Mouse (Mus musculus) ES-E14 (cell line): ENCODE data around the gene Dpp6. TPM values are rescaled to one million over a fixed set of nuclear protein-coding genes. Genes with fewer than 3 reads are reported as not detected.

Experiments
- DNase-seq: peaks from one replicate; pipeline ENCODE4 v3.0.0-alpha.2; 2013; ENCODE audit warnings: low read depth, low spot score
- H3K27ac ChIP-seq: 2 replicates; pipeline ENCODE4 v1.5.1; 2012; ENCODE audit warnings: low read depth, mild to moderate bottlenecking, low read length, moderate library complexity, mixed read lengths; ENCODE audit not compliant: poor library complexity, insufficient read depth, severe bottlenecking
- H3K36me3 ChIP-seq: 2 replicates; pipeline ENCODE4 v1.6.1; 2012; ENCODE audit warnings: mild to moderate bottlenecking, low read length, moderate library complexity, mixed read lengths; ENCODE audit not compliant: control insufficient read depth, poor library complexity, insufficient read depth, severe bottlenecking
- H3K4me1 ChIP-seq, 2 experiments: fragments of 150-350 bp in 1 of 2; sonication (generic) in 1 of 2; 2 replicates each; pipeline ENCODE4 v1.6.1; 2012; ENCODE audit warnings: low read length in 2 of 2, mild to moderate bottlenecking in 1 of 2, mixed read lengths in 1 of 2; ENCODE audit not compliant: control insufficient read depth in 2 of 2, insufficient read depth in 2 of 2, poor library complexity in 1 of 2
- H3K4me3 ChIP-seq, 2 experiments: fragments of 150-350 bp in 1 of 2; sonication (generic) in 1 of 2; 2 replicates each; pipeline ENCODE4 v1.5.1; 2012; ENCODE audit warnings: low read length in 2 of 2, low read depth in 1 of 2, mild to moderate bottlenecking in 1 of 2, mixed read lengths in 1 of 2; ENCODE audit not compliant: insufficient read depth in 1 of 2, poor library complexity in 1 of 2, severe bottlenecking in 1 of 2
- H3K9ac ChIP-seq: 2 replicates; pipeline ENCODE4 v1.6.1; 2012; ENCODE audit warnings: low read depth, mild to moderate bottlenecking, low read length, mixed read lengths; ENCODE audit not compliant: poor library complexity, insufficient read depth, severe bottlenecking
- H3K9me3 ChIP-seq: fragments of 150-350 bp; sonication (generic); 2 replicates; pipeline ENCODE4 v1.6.1; 2012; ENCODE audit warnings: low read depth, mild to moderate bottlenecking, low read length; ENCODE audit not compliant: control insufficient read depth, insufficient read depth
- CHD2 ChIP-seq: IDR thresholded peaks from 2 replicates; pipeline ENCODE4 v1.6.1; 2014; ENCODE audit warnings: mild to moderate bottlenecking, low read depth, low read length, inconsistent platforms
- HCFC1 ChIP-seq: IDR thresholded peaks from 2 replicates; pipeline ENCODE4 v1.6.1; 2012; ENCODE audit warnings: low read length, inconsistent platforms, borderline replicate concordance; ENCODE audit not compliant: insufficient read depth
- MAFK ChIP-seq: IDR thresholded peaks from 2 replicates; pipeline ENCODE4 v1.6.1; 2014; ENCODE audit warnings: mild to moderate bottlenecking, low read depth, low read length, inconsistent platforms; ENCODE audit not compliant: insufficient read depth
- ZC3H11A ChIP-seq: IDR thresholded peaks from 2 replicates; pipeline ENCODE4 v1.6.1; 2012; ENCODE audit warnings: low read depth, mild to moderate bottlenecking, inconsistent platforms, low read length, borderline replicate concordance
- ZNF384 ChIP-seq: IDR thresholded peaks from 2 replicates; pipeline ENCODE4 v1.6.1; 2012; ENCODE audit warnings: low read depth, low read length, inconsistent platforms
- in situ Hi-C, 2 experiments: fragments of 600-800 bp; cut with MboI; formaldehyde crosslinking; loops; one replicate each; pipeline ENCODE4 v1.15.1; 2025; ENCODE audit warnings: low sequenced_read_pairs in 2 of 2, inconsistent platforms in 1 of 2; ENCODE audit not compliant: unreplicated experiment in 2 of 2
- total RNA-seq: library from RNA; depleted of rRNA; stranded (reverse); fragments of 300-350 nt; gene quantifications from 2 replicates; pipeline ENCODE4 v1.2.3, GENCODE M21; 2012

Dpp6 gene
- total RNA-seq, 1 experiment = 1.5 TPM

DNA sequence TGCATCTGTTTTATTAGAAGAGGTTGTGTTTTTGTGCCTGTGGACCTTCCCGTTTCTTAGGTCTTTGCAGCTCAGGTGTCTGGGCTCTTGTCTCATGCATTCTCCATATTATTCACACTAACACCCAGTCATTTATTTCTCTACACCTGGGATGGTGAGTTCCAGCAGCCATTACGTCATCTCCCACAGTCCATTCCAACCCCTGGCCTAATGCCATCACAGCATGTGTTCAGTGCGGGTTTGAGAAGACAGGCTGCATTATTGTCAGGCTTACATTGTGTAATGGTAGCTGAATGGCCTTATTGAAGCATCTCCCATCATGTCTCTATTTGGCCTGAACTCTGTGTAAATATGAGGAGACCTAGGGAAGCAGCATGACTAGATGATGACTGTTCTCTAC lies 316.2 kb downstream of the Dpp6 start:
- DNase-seq = no peak
- no peak overlapping the region for H3K9ac ChIP-seq
- H3K9me3 ChIP-seq = no peaks in the 10 kb centered on the region
- no peak overlapping the region for H3K27ac ChIP-seq
- H3K4me3 ChIP-seq = no peak overlapping the region
- no peak for TF ChIP-seq ZNF384
- no peaks in the 10 kb centered on the region for H3K36me3 ChIP-seq
- in situ Hi-C loops = no loop called here
- H3K4me1 ChIP-seq = no peaks in the 10 kb centered on the region

DNA sequence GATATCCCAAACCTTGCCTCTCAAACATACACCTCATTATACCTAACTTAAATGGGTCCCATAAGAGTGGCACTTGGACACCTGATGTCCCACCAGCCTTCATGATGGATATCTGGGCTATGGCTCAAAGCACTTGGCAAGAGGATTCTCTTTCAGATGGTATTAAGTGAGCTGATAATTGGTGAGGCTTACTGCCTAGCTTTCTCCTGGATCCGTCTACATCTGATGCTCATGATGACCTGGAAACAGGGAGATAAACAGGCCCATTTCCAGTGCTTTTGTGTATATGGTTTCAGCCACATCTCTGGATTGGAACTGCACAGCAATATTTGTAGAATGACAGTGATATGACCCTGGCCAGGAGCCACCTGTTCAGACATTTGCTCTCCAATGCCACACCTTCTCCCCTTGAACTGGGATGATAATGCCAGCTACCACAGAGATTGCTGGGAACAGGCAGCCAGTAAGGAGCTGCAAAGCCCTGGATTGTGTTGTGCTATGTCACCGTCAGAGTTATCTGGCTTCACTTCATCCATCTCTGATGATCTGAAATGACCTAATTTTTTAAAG lies 317.5 kb downstream of the Dpp6 start:
- Histone ChIP-seq H3K9ac (no peak overlapping the region), H3K36me3 (no peaks in the 10 kb centered on the region), H3K4me3 (no peak overlapping the region), H3K4me1 (no peaks in the 10 kb centered on the region), H3K9me3 (no peaks in the 10 kb centered on the region), H3K27ac (no peak overlapping the region)
- no peak for TF ChIP-seq ZC3H11A
- no peak for TF ChIP-seq ZNF384
- TF ChIP-seq MAFK = no peak
- no peak for TF ChIP-seq CHD2
- no peak for TF ChIP-seq HCFC1
- DNase-seq = no peak
- in situ Hi-C loops = no loop called here

DNA sequence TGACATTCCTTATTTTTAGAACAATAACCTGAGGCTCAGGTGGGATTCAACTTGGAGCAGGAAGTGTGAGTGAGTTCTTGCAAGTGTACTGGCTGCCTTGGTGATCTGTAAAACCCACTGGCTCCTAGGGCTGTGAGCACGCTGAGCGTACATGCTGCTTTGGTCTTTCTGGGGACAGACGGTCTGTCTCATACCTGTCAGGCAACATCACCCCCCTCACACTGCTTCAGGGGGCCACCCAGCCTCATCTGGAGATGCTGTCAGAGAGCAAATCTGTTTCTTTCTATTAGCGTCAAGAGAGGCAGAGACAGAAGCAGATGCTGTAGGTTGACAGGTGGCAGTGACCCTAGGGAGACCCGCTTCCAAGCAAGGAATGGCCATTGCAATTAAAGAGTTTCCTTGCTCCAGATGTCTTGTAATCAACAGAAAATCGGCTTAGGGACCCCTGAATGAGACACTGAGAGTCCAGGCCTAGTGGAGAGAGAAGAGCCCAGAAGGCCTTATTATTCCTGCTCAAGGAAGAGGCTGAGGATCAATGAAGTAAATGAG lies 330.5 kb downstream of the Dpp6 start:
- Histone ChIP-seq H3K9ac (no peak overlapping the region), H3K4me3 (no peak overlapping the region), H3K9me3 (no peaks in the 10 kb centered on the region), H3K36me3 (no peaks in the 10 kb centered on the region), H3K4me1 (no peaks in the 10 kb centered on the region), H3K27ac (no peak overlapping the region)
- in situ Hi-C loops = no loop called here
- no peak for TF ChIP-seq MAFK
- TF ChIP-seq HCFC1 = no peak
- no peak for TF ChIP-seq ZNF384
- TF ChIP-seq CHD2 = no peak
- TF ChIP-seq ZC3H11A = no peak
- no peak for DNase-seq

DNA sequence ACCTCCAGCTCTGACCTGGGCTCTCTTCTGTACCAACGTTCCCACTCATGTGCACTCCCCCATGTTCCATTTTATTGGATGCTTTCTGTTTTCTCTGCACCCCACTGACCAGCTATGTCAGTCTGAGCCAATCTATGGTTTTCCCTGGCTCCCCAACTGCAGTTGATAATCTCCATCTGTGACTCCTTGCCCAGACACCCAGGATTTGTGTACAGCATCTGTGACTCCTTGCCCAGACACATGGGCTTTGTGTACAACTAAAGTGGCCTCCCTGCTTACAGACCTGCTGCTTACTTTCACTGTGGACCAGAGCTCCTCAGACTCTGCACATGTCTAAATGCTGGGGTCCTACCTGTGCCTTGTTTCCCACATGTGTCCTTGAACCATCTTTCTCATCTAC lies 334.0 kb downstream of the Dpp6 start:
- no peak for TF ChIP-seq MAFK
- H3K4me1 ChIP-seq = no peaks in the 10 kb centered on the region
- in situ Hi-C loops = no loop called here

DNA sequence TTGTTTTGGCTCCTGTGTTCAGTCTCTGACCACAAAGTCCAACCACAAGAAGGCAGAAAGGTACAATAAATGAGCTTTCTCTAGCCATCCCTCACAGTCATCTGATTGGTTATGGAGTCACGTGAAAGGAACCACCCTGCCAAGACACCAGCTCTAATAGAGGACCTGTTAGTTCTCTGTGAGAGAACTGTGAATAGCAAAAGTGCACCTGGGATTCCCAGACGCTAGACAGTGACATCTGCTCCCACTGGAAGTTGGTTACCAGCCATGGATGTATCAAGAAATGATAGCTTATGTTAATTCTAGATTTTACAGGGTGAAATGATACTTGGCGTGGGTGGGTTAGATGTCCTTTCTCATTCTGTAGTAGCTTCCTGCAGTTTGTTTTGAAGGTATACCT lies 338.7 kb downstream of the Dpp6 start:
- Histone ChIP-seq H3K4me1 (no peaks in the 10 kb centered on the region), H3K36me3 (no peaks in the 10 kb centered on the region)
- in situ Hi-C loops = no loop called here

More for the DNA sequence above, 334.0 kb downstream of the Dpp6 start:
- H3K36me3 ChIP-seq = no peaks in the 10 kb centered on the region
- no peak overlapping the region for H3K9ac ChIP-seq
- H3K27ac ChIP-seq = no peak overlapping the region
- H3K4me3 ChIP-seq = no peak overlapping the region
- no peaks in the 10 kb centered on the region for H3K9me3 ChIP-seq
- DNase-seq = no peak

More for the DNA sequence above, 338.7 kb downstream of the Dpp6 start:
- no peak for TF ChIP-seq CHD2
- TF ChIP-seq ZC3H11A = no peak
- H3K9me3 ChIP-seq = no peaks in the 10 kb centered on the region
- no peak overlapping the region for H3K9ac ChIP-seq
- no peak overlapping the region for H3K27ac ChIP-seq
- H3K4me3 ChIP-seq = no peak overlapping the region
- no peak for DNase-seq
